Mouse (Mus musculus) frontal cortex, postnatal 14 days (tissue): Measurements from ENCODE around the gene Gdap1l1.
"Not testable (repeated sequence)": the region's sequence is repeated elsewhere in the genome, so short reads cannot be mapped to it uniquely, and the experiment has no call there.

ENCODE experiments used
- DNase-seq, 2 experiments: peaks; one replicate each; pipeline ENCODE4 v3.0.0; 2022; ENCODE audit warnings: low spot score in 2 of 2

Gdap1l1 gene

DNA sequence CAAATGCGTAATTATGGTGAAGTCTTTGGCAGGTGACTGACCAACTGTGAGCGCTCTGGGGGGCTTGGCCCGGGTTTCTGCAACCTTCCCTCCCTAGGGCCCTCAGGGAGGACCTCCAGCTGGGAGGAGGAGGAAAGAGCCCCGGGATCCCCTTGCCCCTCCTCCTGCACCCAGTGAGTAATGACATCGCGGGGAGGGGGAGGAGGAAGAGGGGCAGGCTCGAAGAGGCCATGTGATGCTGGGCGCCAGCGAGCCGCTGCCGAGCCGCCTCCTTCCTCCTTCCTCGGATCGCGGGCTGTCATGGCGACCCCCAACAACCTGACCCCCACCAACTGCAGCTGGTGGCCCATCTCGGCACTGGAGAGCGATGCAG, at the start of gene Gdap1l1:
Gdap1l1 (plus strand) TSS at position 231 of the 373 bp plus-strand sequence.
- peak; percentile 57 to 75 for DNase-seq

DNA sequence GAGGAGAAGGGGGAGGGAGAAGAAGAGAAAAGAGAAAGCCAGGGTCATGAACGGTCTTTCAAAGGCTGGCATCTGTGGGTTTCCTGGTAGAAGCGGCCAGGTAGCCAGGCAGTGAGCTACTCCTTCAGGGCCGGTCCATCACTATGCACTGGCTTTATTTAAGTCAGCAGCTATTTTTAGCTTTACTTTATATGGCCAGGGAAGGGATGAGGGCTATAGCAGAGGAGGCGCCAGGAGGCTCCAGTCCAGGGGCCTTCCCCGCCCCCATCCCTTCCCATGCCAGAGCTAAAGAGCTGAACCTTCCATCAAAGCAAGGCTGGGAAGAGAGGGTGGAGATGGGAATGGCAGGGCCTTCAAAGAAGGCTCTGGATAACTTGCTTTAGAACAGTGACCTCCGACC, 45.8 kb upstream of the Gdap1l1 start:
- no peak for DNase-seq

GRCm38 (mm10) chr2:163393241-163393640, 45.0 kb upstream of the Gdap1l1 start:
- DNase-seq, result no peak

- DNase-seq, result no peak
These were observed 44.3 kb upstream of the Gdap1l1 start for GRCm38 (mm10) chr2:163393976-163394375.

DNA sequence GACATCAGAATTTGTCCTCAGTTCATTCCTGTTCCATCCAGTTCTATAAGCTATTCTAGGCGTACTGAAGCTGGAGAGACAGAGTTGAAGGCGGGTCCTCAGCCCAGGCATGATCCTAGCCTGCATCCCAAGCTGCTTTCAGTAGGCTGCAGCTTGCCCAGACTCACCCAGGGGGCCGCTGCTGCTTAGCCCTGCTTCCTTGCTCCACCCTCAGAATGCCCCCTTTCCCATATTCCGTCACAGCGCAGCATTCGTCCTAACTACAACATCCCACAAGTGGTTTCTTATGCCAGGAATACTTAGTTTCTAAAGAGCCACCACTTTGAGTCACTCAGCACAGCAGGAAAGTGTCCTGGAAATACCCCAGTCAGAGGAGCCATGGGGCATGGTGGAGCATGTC, 43.3 kb upstream of the Gdap1l1 start:
- DNase-seq, result no peak

GRCm38 (mm10) chr2:163397071-163397470, 41.2 kb upstream of the Gdap1l1 start:
- no peak for DNase-seq

- no peak for DNase-seq
These were observed 40.4 kb upstream of the Gdap1l1 start, which contains the start of gene Jph2 for GRCm38 (mm10) chr2:163397905-163398304. Jph2 (minus strand) TSS chr2:163397993.

- no peak for DNase-seq
These were observed 39.5 kb upstream of the Gdap1l1 start for GRCm38 (mm10) chr2:163398770-163399169.

DNA sequence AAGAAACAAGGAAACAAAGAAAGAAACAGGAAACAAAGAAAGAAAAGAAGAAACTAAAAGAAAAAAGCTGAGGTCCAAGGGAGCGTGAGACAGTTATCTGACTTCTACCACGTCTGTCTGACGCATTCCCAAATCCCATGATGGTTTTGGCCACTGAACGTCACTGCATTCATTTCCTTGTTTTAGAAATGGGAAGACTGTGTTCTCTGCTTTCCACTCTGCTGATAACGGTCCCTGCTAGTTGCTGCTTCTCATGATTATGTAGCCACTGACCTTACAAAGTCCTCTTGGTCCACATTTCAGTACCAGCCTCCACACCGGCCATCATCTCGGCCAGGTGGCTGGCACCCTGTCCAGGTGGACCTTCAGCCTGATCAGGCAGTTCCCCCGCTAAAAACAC, 39.1 kb upstream of the Gdap1l1 start:
- DNase-seq, result no peak

DNA sequence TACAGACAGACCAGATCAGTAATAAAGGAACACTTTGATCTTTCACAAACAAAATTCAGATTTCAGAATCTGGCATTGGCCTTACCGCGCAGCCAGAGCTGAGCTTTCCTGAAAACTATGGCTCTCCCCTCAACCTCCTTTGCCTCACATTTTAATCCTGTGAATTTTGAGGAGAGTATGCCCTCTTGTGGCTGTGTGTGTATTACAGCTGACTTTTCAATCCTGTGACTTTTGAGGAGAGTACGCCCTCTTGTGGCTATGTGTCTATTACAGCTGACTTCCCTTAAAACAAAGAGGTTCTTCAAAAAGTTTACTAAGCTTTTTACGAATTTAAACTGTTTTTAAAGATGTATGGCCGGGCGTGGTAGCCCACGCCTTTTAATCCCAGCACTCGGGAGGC, 37.1 kb upstream of the Gdap1l1 start:
- peak; percentile 47 to 80 for DNase-seq

DNA sequence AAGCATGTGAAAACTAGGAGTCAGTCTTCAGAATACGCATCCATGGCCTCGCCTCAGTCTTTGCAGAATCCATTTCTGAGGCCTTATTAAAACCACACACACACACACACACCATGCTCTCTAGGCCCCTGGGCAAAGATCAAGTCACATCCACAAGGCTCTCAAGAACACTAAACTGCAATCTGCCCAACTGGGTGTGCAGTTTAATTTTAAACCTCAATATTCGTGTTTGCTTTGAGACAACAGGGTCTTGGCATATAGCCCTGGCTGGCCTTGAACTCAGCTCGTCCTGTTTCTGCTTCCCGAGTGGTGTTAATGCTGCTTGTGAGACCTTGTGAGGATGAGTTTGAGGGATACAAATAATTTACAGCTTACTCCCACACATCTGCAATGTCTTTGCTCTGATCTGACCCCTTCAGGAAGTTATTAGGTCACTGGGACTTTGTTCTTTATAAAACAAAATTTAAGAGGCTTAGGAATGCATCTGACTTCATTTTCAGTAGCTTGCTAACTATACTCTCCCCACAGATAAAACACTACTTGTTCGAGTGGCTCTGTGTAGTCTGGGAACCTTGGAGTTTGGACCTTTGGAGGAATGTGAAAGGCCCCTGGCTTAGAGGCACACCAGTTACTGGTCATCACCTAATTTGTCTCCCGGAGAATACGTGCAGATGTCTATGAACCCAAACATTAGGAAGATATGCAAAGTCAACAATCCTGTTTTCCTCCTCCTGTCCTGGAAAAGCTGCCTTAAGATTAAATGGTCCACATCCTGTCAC, 34.0 kb upstream of the Gdap1l1 start:
- no peak for DNase-seq

GRCm38 (mm10) chr2:163410211-163410610, 28.1 kb upstream of the Gdap1l1 start:
- DNase-seq, result no peak

DNA sequence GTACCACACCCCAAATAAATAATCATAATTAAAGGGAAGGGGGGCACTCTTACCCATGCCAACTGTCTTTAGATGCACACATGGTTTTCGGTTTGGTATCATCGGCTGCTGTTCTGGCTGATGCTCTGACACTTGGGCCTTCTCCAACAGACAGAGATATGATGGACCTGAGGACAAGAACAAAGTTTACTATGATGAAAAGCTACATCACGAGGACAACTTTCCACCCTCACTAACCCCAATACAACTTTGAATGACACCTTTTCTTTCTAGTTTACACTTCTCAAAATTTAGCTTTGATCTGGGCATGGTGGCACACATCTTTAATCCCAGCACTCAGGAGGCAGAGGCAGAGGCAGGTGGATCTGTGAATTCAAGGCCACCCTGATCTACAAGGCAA, 26.9 kb upstream of the Gdap1l1 start:
- DNase-seq, result not testable (repeated sequence)

- no peak for DNase-seq
These were observed 26.4 kb upstream of the Gdap1l1 start for GRCm38 (mm10) chr2:163411840-163412239.

DNA sequence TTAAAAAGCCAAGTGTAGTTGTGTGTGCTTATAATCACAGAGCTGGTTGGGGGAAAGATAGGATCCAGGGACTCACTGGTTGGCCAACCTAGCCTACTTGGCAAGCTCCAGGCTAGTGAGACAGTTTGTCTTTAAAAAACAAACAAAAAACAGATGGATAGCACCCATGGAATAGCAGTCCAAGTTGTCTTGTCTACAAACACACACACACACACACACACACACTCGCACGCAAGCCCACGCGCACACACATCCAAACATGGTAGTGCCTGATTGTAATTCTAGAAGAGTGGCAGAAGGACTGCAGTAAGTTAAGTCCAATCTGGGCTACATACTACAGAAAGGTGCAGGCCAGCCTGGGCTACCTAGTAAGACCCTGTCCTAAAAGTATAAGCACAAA, 25.9 kb upstream of the Gdap1l1 start:
- DNase-seq, result no peak

DNA sequence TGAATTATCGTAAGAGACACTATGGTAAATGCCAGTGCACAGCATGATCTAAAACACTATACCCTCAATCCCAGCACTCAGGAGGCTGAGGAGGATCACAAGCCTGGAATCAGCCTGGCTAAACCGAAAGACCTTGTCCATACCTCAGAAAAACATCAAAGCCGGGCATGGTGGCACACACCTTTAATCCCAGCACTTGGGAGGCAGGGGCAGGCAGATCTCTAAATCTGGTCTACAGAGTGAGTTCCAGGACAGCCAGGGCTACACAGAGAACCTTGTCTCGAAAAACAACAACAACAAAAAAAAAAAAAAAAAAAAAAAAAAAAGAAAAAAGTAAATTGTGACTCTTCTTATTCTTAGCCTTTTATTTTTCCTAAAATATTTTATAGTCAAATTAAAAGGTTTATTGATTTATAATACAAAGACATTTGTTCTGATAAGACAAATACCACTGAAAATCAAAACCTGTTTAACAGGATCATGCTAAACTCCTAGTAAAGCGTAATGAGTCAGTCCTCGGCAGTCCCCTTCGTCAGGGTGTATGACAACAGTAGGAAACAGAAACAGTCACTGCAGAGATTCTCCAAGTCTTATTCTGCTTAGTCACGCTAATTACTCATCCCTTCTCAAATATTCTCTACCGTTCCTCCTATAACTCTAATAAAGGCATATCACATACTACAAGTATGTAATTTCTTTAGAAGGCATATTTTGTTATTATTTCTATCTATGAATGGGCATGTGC, 25.3 kb upstream of the Gdap1l1 start:
- no peak for DNase-seq

- no peak for DNase-seq
These were observed 21.2 kb upstream of the Gdap1l1 start for GRCm38 (mm10) chr2:163417026-163417425.

GRCm38 (mm10) chr2:163417830-163418229, 20.4 kb upstream of the Gdap1l1 start:
- DNase-seq, result no peak

DNA sequence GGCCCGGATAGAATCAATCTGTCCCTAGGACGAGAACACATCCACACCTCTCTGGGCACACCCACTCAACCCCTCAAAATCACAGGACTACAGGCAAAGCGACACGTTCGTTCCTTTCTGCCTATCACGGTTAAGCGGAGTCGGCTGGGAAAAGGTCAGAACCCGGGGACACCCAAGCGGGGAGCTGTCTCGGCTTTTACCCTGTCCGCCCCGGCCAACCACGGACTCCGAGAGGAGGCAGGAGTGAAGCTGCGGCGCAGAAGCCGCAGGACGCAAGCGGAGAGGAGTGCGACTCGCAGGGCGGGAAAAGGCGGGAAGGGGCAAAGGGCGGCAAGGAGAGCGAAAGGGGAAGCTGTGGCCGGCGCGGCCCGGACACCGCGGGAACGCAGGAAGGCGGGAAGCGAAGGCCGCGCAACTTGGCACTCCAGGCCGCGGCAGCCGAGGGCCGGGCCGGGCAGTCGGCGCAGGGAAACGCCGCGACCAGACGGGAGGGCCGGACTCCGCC, 19.4 kb upstream of the Gdap1l1 start:
- peak in 1 of 2 experiments; percentile 39 for DNase-seq

DNA sequence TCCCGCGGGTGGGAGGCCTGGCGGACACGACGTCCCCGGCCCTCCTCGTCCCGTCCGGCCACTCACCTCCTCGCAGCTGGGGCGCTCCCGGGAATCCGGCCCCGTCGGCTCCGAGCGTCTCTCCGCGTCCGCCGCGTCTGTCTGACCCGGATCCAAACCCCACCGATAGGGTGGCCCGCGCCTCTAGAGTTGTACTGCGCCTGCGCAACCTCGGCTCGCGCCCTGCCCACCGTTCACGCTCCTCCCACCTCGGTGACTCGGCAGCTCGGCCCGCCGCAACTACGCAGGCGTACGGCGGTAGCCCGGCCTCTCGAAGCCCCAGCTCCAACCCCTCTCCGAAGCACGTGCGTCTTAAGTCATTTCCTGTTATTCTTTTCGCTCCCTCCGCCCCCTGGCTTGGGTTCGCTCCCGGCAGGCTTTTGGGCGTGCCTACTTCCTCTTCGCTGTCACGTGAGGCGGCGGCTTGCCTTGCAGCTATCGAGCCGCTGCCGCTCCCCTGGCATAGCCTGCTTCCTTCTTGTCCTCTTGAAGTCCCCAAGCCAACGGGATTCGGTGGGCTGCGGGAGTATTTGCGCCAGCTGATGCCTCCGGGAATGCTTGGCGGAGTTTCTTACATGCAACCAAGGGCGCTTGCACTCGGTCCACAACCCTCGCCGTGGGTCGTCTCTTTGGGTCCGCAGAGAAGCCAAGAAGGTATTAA, 18.8 kb upstream of the Gdap1l1 start:
- DNase-seq, result peak; percentile 99

DNA sequence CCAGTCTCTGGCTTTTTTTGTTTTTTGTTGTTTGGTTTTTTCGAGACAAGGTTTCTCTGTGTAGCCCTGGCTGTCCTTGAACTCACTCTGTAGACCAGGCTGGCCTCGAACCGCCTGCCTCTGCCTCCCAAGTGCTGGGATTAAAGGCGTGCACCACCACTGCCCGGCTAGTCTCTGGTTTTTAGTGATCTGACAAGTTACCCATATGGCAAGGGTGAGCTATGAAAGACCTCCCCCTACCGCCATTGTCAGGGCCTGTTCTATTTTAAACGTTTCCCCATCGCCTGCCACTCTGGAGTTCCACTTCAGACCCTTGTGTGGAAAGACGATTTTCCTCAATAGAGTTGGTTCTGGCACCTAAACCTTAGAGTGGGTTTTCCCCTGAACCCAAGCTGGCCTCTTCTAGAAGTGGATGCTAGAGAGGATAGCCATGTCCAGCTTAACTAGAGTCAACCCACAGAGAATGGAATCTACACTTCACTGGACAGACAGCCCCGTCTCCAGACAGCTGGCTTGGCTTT, 17.9 kb upstream of the Gdap1l1 start:
- no peak for DNase-seq
